Mouse (Mus musculus) liver, embryonic 16.5 days (tissue): ENCODE data around the gene Dtx4. TPM values are rescaled to one million over a fixed set of nuclear protein-coding genes. Genes with fewer than 3 reads are reported as not detected.

Source experiments
- ATAC-seq: fragments of 200-750 bp; cut with Nextera tagmentation; 2 replicates; pipeline ENCODE4 v1.8.0; 2017; ENCODE audit warnings: low read depth, mild to moderate bottlenecking, moderate number of reproducible peaks, moderate library complexity
- H3K27ac ChIP-seq: fragments of 300-500 bp; sonication (generic); 2 replicates; pipeline ENCODE4 v1.5.1; 2014; ENCODE audit warnings: mild to moderate bottlenecking, low read length
- H3K27me3 ChIP-seq: fragments of 300-500 bp; sonication (generic); 2 replicates; pipeline ENCODE4 v1.6.1; 2014; ENCODE audit warnings: low read depth, low read length, mixed read lengths; ENCODE audit not compliant: control insufficient read depth, insufficient read depth
- H3K36me3 ChIP-seq: fragments of 300-500 bp; sonication (generic); 2 replicates; pipeline ENCODE4 v1.6.1; 2014; ENCODE audit warnings: mild to moderate bottlenecking; ENCODE audit not compliant: control insufficient read depth, insufficient read depth
- H3K4me1 ChIP-seq: fragments of 300-500 bp; sonication (generic); 2 replicates; pipeline ENCODE4 v1.6.1; 2014; ENCODE audit warnings: low read depth, low read length, mixed read lengths; ENCODE audit not compliant: control insufficient read depth
- H3K4me2 ChIP-seq: fragments of 300-500 bp; sonication (generic); 2 replicates; pipeline ENCODE4 v1.6.1; 2014; ENCODE audit warnings: low read depth, low read length, mixed read lengths
- H3K4me3 ChIP-seq: fragments of 300-500 bp; sonication (generic); 2 replicates; pipeline ENCODE4 v1.5.1; 2014; ENCODE audit warnings: low read depth, mild to moderate bottlenecking, low read length
- H3K9ac ChIP-seq: fragments of 300-500 bp; sonication (generic); 2 replicates; pipeline ENCODE4 v1.6.1; 2014; ENCODE audit warnings: low read depth, low read length
- H3K9me3 ChIP-seq: fragments of 300-500 bp; sonication (generic); replicated peaks from 2 replicates; pipeline ENCODE4 v1.6.1; 2016; ENCODE audit warnings: low read length; ENCODE audit not compliant: control insufficient read depth
- WGBS: fragments of 180-500 bp; shearing (Covaris S2); extraction: QIAGEN DNeasy Blood & Tissue Kit; methylation state at CpG from one replicate; pipeline ENCODE4 v1.1.7; 2014; ENCODE audit not compliant: insufficient replicate concordance; 5-methylcytosine and 5-hydroxymethylcytosine counted together
- polyA plus RNA-seq: library from polyadenylated mRNA; unstranded; fragments of >200 nt; fragmentation: Nextera tagmentation; extraction: Ambion mirVana; gene quantifications from 2 replicates; pipeline ENCODE4 v1.2.1, GENCODE M21; 2015

Dtx4 gene
- polyA plus RNA-seq, 1 experiment from 2014 or later, result 2.2 TPM

- Histone ChIP-seq H3K27me3 (no peaks in the 10 kb centered on the region), H3K9ac (no peak overlapping the region), H3K9me3 (no peaks in the 10 kb centered on the region), H3K4me1 (no peaks in the 10 kb centered on the region), H3K36me3 (no peaks in the 10 kb centered on the region; the same call in 1 of the 2 replicates), H3K27ac (no peak overlapping the region), H3K4me2 (no peak overlapping the region), H3K4me3 (no peak overlapping the region)
- no peak for ATAC-seq
- WGBS, result 41% methylated on average over 6 of the region's 6 CpGs
Observed at GRCm38 (mm10) chr19:12478369-12478768, 22.9 kb downstream of the Dtx4 start.

- 27% methylated on average over 5 of the region's 5 CpGs for WGBS
- no peak overlapping the region for H3K27ac ChIP-seq
- H3K9me3 ChIP-seq, result no peaks in the 10 kb centered on the region
- ATAC-seq, result no peak
- H3K27me3 ChIP-seq, result no peaks in the 10 kb centered on the region
- no peak overlapping the region for H3K9ac ChIP-seq
- no peaks in the 10 kb centered on the region for H3K4me1 ChIP-seq
- H3K4me3 ChIP-seq, result no peak overlapping the region
- no peaks in the 10 kb centered on the region; the same call in 1 of the 2 replicates for H3K36me3 ChIP-seq
- no peak overlapping the region for H3K4me2 ChIP-seq
Observed at GRCm38 (mm10) chr19:12476721-12477270, 24.5 kb downstream of the Dtx4 start.

- Histone ChIP-seq H3K4me1 (no peaks in the 10 kb centered on the region), H3K36me3 (no peaks in the 10 kb centered on the region; the same call in 1 of the 2 replicates), H3K9me3 (no peaks in the 10 kb centered on the region), H3K27ac (no peak overlapping the region), H3K9ac (no peak overlapping the region), H3K4me2 (no peak overlapping the region), H3K4me3 (no peak overlapping the region), H3K27me3 (no peaks in the 10 kb centered on the region)
- ATAC-seq, result peak; percentile 93
- 58% methylated on average over 15 of the region's 15 CpGs for WGBS
Observed at GRCm38 (mm10) chr19:12475380-12476250, 25.6 kb downstream of the Dtx4 start.

- no peak for ATAC-seq
Observed at GRCm38 (mm10) chr19:12473951-12474350, 27.3 kb downstream of the Dtx4 start.

GRCm38 (mm10) chr19:12473201-12473641 lies 28.0 kb downstream of the Dtx4 start:
- H3K4me2 ChIP-seq, result no peak overlapping the region
- H3K4me3 ChIP-seq, result no peak overlapping the region
- H3K9me3 ChIP-seq, result no peaks in the 10 kb centered on the region
- no peaks in the 10 kb centered on the region for H3K4me1 ChIP-seq
- H3K36me3 ChIP-seq, result no peaks in the 10 kb centered on the region
- no peak for ATAC-seq
- no peak overlapping the region for H3K27ac ChIP-seq
- 52% methylated on average over 4 of the region's 4 CpGs for WGBS
- H3K27me3 ChIP-seq, result no peaks in the 10 kb centered on the region
- no peak overlapping the region for H3K9ac ChIP-seq

More at GRCm38 (mm10) chr19:12473951-12474350, 27.3 kb downstream of the Dtx4 start:
- Histone ChIP-seq H3K9me3 (no peaks in the 10 kb centered on the region), H3K27ac (no peak overlapping the region), H3K27me3 (no peaks in the 10 kb centered on the region), H3K4me3 (no peak overlapping the region), H3K4me1 (no peaks in the 10 kb centered on the region), H3K4me2 (no peak overlapping the region), H3K9ac (no peak overlapping the region), H3K36me3 (no peaks in the 10 kb centered on the region)
- WGBS, result 63% methylated on average over 4 of the region's 4 CpGs

GRCm38 (mm10) chr19:12472381-12472976 lies 28.8 kb downstream of the Dtx4 start:
- Histone ChIP-seq H3K27me3 (no peaks in the 10 kb centered on the region), H3K4me2 (no peak overlapping the region), H3K4me3 (no peak overlapping the region), H3K9ac (no peak overlapping the region), H3K27ac (no peak overlapping the region), H3K9me3 (no peaks in the 10 kb centered on the region), H3K4me1 (no peaks in the 10 kb centered on the region), H3K36me3 (no peaks in the 10 kb centered on the region)
- no peak for ATAC-seq
- WGBS, result 64% methylated on average over 5 of the region's 5 CpGs

GRCm38 (mm10) chr19:12471866-12472265 lies 29.4 kb downstream of the Dtx4 start:
- Histone ChIP-seq H3K27me3 (no peaks in the 10 kb centered on the region), H3K9me3 (no peaks in the 10 kb centered on the region), H3K4me1 (no peaks in the 10 kb centered on the region), H3K27ac (no peak overlapping the region), H3K4me3 (no peak overlapping the region), H3K4me2 (no peak overlapping the region), H3K9ac (no peak overlapping the region), H3K36me3 (no peaks in the 10 kb centered on the region)
- ATAC-seq, result no peak
- 42% methylated on average over 3 of the region's 3 CpGs for WGBS

GRCm38 (mm10) chr19:12467436-12467835 lies 33.8 kb downstream of the Dtx4 start:
- Histone ChIP-seq H3K4me2 (no peak overlapping the region), H3K36me3 (no peaks in the 10 kb centered on the region), H3K27me3 (no peaks in the 10 kb centered on the region), H3K9ac (no peak overlapping the region), H3K4me1 (no peaks in the 10 kb centered on the region), H3K27ac (no peak overlapping the region), H3K9me3 (no peaks in the 10 kb centered on the region), H3K4me3 (no peak overlapping the region)
- ATAC-seq, result no peak
- 66% methylated on average over 5 of the region's 5 CpGs for WGBS

GRCm38 (mm10) chr19:12466204-12466603 lies 35.0 kb downstream of the Dtx4 start:
- Histone ChIP-seq H3K4me2 (no peak overlapping the region), H3K27me3 (no peaks in the 10 kb centered on the region), H3K4me1 (no peaks in the 10 kb centered on the region), H3K9ac (no peak overlapping the region), H3K9me3 (no peaks in the 10 kb centered on the region), H3K27ac (no peak overlapping the region), H3K36me3 (no peaks in the 10 kb centered on the region), H3K4me3 (no peak overlapping the region)
- ATAC-seq, result 0 out of 2 replicates have a peak, but pooled peaks have one; percentile 15
- 16% methylated on average over 7 of the region's 7 CpGs for WGBS
